Mouse (Mus musculus) E14TG2a.4 (cell line): ENCODE data around the gene Nup210.
A peak's percentile ranks its signal among the peaks of the same experiment; 100 is the strongest.

Source experiments
- H3K27me3 ChIP-seq: 2 replicates; pipeline ENCODE4 v1.6.1; 2014; ENCODE audit warnings: low read length, control low read depth; ENCODE audit not compliant: insufficient read depth
- H3K36me3 ChIP-seq: 2 replicates; pipeline ENCODE4 v1.6.1; 2014; ENCODE audit warnings: low read length, control low read depth; ENCODE audit not compliant: insufficient read depth
- H3K4me1 ChIP-seq: replicated peaks from 2 replicates; pipeline ENCODE4 v1.6.1; 2014; ENCODE audit warnings: low read depth, low read length, control low read depth
- H3K4me3 ChIP-seq: replicated peaks from 2 replicates; pipeline ENCODE4 v1.5.1; 2014; ENCODE audit warnings: mild to moderate bottlenecking, low read length
- H3K9me3 ChIP-seq: 2 replicates; pipeline ENCODE4 v1.6.1; 2014; ENCODE audit warnings: low read length, control low read depth
- CTCF ChIP-seq: conservative IDR thresholded peaks from 2 replicates; pipeline ENCODE4 v1.5.1; 2014; ENCODE audit warnings: low read length
- NANOG ChIP-seq: IDR thresholded peaks from 2 replicates; pipeline ENCODE4 v1.6.1; 2014; ENCODE audit warnings: borderline replicate concordance, low read length, mixed read lengths
- POU5F1 ChIP-seq: IDR thresholded peaks from 2 replicates; pipeline ENCODE4 v1.6.1; 2014; ENCODE audit warnings: low read length, borderline replicate concordance

Nup210 gene

GRCm38 (mm10) chr6:91008284-91008830, 108.3 kb downstream of the Nup210 start:
- TF ChIP-seq NANOG, result no peak
- TF ChIP-seq POU5F1, result no peak
- TF ChIP-seq CTCF, result no peak
- peaks cover 14% of the 10 kb centered on the region for H3K4me1 ChIP-seq

DNA sequence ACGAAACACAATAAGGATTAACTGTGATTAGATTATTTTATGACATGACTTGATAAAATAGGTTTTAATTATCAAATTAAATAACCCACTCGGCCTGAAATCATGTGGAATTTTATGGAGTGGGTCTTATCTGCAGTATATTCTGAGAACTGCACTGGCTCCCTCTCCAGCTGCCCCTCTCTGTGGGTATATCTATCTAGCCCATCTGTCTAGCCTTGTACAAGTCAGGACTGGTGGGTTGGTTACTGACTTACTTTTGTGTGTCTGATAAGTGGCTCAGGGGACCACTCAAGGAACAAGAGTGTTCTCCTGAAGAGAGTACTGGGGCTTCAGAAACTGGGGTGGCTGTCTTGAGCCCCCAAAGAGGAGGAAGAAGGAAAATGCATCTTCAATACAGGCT, 109.4 kb downstream of the Nup210 start:
- H3K4me3 ChIP-seq, result no peak overlapping the region
- no peaks in the 10 kb centered on the region for H3K9me3 ChIP-seq
- peaks cover 6% of the 10 kb centered on the region for H3K36me3 ChIP-seq
- H3K27me3 ChIP-seq, result no peaks in the 10 kb centered on the region; the same call in 1 of the 2 replicates
- no peak for TF ChIP-seq CTCF
- TF ChIP-seq POU5F1, result no peak
- no peak for TF ChIP-seq NANOG
- peaks cover 14% of the 10 kb centered on the region for H3K4me1 ChIP-seq

More at GRCm38 (mm10) chr6:91008284-91008830, 108.3 kb downstream of the Nup210 start:
- no peak overlapping the region for H3K4me3 ChIP-seq
- H3K36me3 ChIP-seq, result peaks cover 17% of the 10 kb centered on the region
- H3K27me3 ChIP-seq, result no peaks in the 10 kb centered on the region
- no peaks in the 10 kb centered on the region for H3K9me3 ChIP-seq

DNA sequence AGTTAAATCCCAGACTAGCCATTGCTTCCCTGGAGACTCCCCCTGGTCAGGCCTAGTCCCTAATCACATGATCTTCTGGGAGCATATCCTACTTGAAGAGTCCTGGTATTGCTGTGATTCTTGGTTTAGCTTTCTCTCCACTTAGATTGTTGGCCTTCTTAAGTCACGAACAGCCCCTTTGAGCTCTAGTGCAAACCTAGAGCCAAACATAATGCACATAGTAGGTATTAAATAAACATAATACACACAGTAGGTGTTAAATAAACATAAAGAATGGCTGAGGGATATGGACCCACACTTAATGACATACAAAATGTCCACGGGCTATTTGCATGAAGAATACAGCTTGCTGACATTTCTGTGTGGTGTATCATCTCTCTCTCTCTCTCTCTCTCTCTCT, 112.5 kb downstream of the Nup210 start:
- Histone ChIP-seq H3K4me1 (peaks cover 42% of the 10 kb centered on the region), H3K4me3 (peak overlapping the region; percentile 39), H3K9me3 (no peaks in the 10 kb centered on the region), H3K27me3 (no peaks in the 10 kb centered on the region; the same call in 1 of the 2 replicates), H3K36me3 (no peaks in the 10 kb centered on the region)
- TF ChIP-seq CTCF, result no peak
- TF ChIP-seq POU5F1, result no peak
- no peak for TF ChIP-seq NANOG

GRCm38 (mm10) chr6:91003310-91003995, 113.2 kb downstream of the Nup210 start:
- H3K36me3 ChIP-seq, result no peaks in the 10 kb centered on the region
- peak overlapping the region; percentile 39 for H3K4me3 ChIP-seq
- no peaks in the 10 kb centered on the region; the same call in 1 of the 2 replicates for H3K27me3 ChIP-seq
- H3K9me3 ChIP-seq, result no peaks in the 10 kb centered on the region
- no peak for TF ChIP-seq NANOG
- no peak for TF ChIP-seq CTCF
- no peak for TF ChIP-seq POU5F1
- H3K4me1 ChIP-seq, result peaks cover 47% of the 10 kb centered on the region

DNA sequence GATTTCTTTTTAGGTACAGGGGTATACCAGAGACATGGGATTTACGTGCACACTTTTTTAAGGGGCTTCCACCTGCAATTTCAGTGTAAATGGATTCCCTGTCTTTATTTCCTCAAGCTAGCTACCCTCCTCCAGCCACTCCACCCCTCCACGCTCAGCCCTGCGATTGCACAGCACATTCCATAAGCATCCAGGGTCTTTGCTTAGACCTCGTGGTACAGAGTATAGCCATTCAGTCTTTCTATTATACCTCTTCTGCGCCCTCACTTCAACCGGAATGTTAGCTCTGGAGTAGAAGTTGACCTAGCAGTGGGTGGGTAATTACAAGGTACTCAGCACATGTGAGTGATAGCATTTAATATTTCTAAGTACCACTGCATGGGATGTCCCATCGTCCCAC, 115.1 kb downstream of the Nup210 start:
- H3K4me3 ChIP-seq, result peak overlapping the region; percentile 51
- peaks cover 52% of the 10 kb centered on the region for H3K4me1 ChIP-seq
- no peaks in the 10 kb centered on the region; the same call in 1 of the 2 replicates for H3K27me3 ChIP-seq
- no peaks in the 10 kb centered on the region for H3K36me3 ChIP-seq
- no peaks in the 10 kb centered on the region for H3K9me3 ChIP-seq
- TF ChIP-seq NANOG, result no peak
- no peak for TF ChIP-seq CTCF
- TF ChIP-seq POU5F1, result no peak

- H3K9me3 ChIP-seq, result no peaks in the 10 kb centered on the region
- no peaks in the 10 kb centered on the region; the same call in 1 of the 2 replicates for H3K27me3 ChIP-seq
- no peaks in the 10 kb centered on the region for H3K36me3 ChIP-seq
- peaks cover 53% of the 10 kb centered on the region for H3K4me1 ChIP-seq
- peak overlapping the region; percentile 51 for H3K4me3 ChIP-seq
- TF ChIP-seq NANOG, result no peak
- TF ChIP-seq POU5F1, result no peak
- TF ChIP-seq CTCF, result no peak
Measured at GRCm38 (mm10) chr6:91000819-91001525, 115.7 kb downstream of the Nup210 start.

GRCm38 (mm10) chr6:90999176-90999575, 117.5 kb downstream of the Nup210 start:
- no peaks in the 10 kb centered on the region; the same call in 1 of the 2 replicates for H3K27me3 ChIP-seq

GRCm38 (mm10) chr6:90997025-90997424, 119.6 kb downstream of the Nup210 start:
- Histone ChIP-seq H3K27me3 (no peaks in the 10 kb centered on the region), H3K36me3 (no peaks in the 10 kb centered on the region)

More at GRCm38 (mm10) chr6:90999176-90999575, 117.5 kb downstream of the Nup210 start:
- Histone ChIP-seq H3K4me3 (no peak overlapping the region), H3K36me3 (no peaks in the 10 kb centered on the region), H3K9me3 (no peaks in the 10 kb centered on the region), H3K4me1 (peaks cover 56% of the 10 kb centered on the region)
- TF ChIP-seq NANOG (no peak), POU5F1 (no peak), CTCF (no peak)

More at GRCm38 (mm10) chr6:90997025-90997424, 119.6 kb downstream of the Nup210 start:
- Histone ChIP-seq H3K4me1 (peaks cover 43% of the 10 kb centered on the region), H3K4me3 (no peak overlapping the region), H3K9me3 (peaks cover 18% of the 10 kb centered on the region)
- TF ChIP-seq POU5F1, result no peak
